Mouse (Mus musculus): ENCODE measurements around the gene Snrpe. TPM values are rescaled to one million over a fixed set of nuclear protein-coding genes. Genes with fewer than 3 reads are reported as not detected.

Snrpe gene
- 524 and 525 TPM in 2 replicates for polyA plus RNA-seq (2015; fragmentation: Nextera tagmentation; extraction: Ambion mirVana)

- peak within 1 kb of the TSS; percentile 51 for H3K4me2 ChIP-seq (replicated peaks)
- H3K27ac ChIP-seq (replicated peaks) = peak within 1 kb of the TSS; percentile 93
- 0% methylated on average over 73 of the region's 73 CpGs for WGBS
- H3K4me3 ChIP-seq (replicated peaks) = peak within 1 kb of the TSS; percentile 87
- H3K36me3 ChIP-seq = peaks cover 38% of the 10 kb centered on the region
- no peaks in the 10 kb centered on the region for H3K27me3 ChIP-seq
- ATAC-seq (ENCODE audit: insufficient number of reproducible peaks, low FRiP score, low TSS enrichment, low read depth) = peak; percentile 98
- H3K9ac ChIP-seq = peak within 1 kb of the TSS; percentile 91
- H3K9me3 ChIP-seq (replicated peaks) = no peaks in the 10 kb centered on the region
- H3K4me1 ChIP-seq = peaks cover 7% of the 10 kb centered on the region; the same call in 1 of the 2 replicates
Measured at GRCm38 (mm10) chr1:133609771-133610502, at the start of gene Snrpe. Snrpe (minus strand) TSS chr1:133610291.

DNA sequence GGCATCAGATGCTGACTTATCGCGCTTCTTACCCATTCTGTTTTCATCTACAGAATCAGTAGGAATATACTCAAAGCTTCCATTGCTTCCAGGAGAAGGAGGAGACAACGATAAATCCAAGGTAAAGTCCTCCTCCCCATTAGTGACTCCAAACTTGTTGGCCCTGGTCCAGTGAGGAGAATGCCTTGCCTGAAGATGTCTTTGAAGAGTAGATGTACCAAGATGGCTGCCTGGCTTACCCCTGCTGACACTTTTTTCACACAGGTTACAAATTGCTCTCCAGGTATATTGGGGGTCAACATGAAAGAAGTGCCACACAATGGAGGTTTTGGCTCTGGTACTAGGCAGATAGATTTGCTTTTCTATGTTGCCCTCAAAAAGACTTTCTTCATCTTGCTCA, 48.8 kb upstream of the Snrpe start:
- no peak for ATAC-seq (ENCODE audit: insufficient number of reproducible peaks, low FRiP score, low TSS enrichment, low read depth)
- no peaks in the 10 kb centered on the region for H3K9me3 ChIP-seq (replicated peaks)
- no peaks in the 10 kb centered on the region for H3K27me3 ChIP-seq
- H3K4me2 ChIP-seq (replicated peaks) = peak overlapping the region; percentile 73
- H3K9ac ChIP-seq = no peak overlapping the region
- peaks cover 24% of the 10 kb centered on the region; the same call in 1 of the 2 replicates for H3K36me3 ChIP-seq
- peaks cover 38% of the 10 kb centered on the region for H3K4me1 ChIP-seq
- peak overlapping the region; percentile 80 for H3K4me3 ChIP-seq (replicated peaks)
- WGBS = 62% methylated on average over 3 of the region's 3 CpGs
- no peak overlapping the region for H3K27ac ChIP-seq (replicated peaks)

DNA sequence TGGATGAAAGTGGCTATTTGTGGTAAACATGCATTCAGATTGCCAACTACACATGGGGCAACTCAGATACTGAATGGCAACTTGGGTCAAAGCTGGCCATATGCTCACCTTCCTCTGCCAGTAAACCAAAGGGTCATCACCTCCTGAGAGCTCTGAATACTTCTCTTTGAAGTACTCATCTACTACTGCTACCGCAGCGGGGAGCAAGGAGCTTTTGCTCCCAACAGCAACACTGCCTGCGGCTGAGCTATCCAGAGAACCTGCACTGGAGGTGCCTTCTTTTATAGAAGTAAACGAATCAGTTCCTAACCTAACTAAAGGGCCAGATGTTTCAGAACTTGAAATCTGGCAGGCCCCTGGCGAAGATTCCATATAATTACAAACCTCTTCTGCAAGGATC, 46.7 kb upstream of the Snrpe start:
- H3K9ac ChIP-seq = no peak overlapping the region
- H3K27me3 ChIP-seq = no peaks in the 10 kb centered on the region
- H3K27ac ChIP-seq (replicated peaks) = 0 out of 2 replicates have a peak overlapping the region, but pooled peaks have one; percentile 19
- no peak for ATAC-seq (ENCODE audit: insufficient number of reproducible peaks, low FRiP score, low TSS enrichment, low read depth)
- H3K4me2 ChIP-seq (replicated peaks) = 0 out of 2 replicates have a peak overlapping the region, but pooled peaks have one; percentile 4
- peaks cover 26% of the 10 kb centered on the region; the same call in 1 of the 2 replicates for H3K36me3 ChIP-seq
- H3K4me1 ChIP-seq = peaks cover 38% of the 10 kb centered on the region
- WGBS = 60% methylated on average over 5 of the region's 5 CpGs
- no peaks in the 10 kb centered on the region for H3K9me3 ChIP-seq (replicated peaks)
- no peak overlapping the region for H3K4me3 ChIP-seq (replicated peaks)

DNA sequence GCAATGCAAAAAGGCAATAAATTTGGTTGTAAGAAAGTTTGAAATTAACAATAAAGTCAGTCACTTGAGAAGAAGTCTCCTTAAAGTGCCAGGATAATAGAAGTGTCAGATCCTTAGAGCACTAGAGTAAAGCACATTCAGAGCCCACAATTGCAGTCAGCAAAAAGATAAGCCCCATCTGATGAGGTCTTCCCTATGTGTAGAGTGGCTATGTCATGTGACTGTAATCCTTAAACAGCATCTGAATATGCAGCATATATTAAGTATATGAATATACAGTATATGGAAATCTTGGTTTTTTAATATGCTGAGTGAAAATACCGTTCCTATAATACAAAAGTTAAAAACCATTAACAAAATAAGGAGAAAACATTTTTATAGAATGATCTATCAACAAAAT, 42.9 kb upstream of the Snrpe start:
- no peaks in the 10 kb centered on the region for H3K27me3 ChIP-seq
- no peak overlapping the region for H3K4me2 ChIP-seq (replicated peaks)
- no peak for ATAC-seq (ENCODE audit: insufficient number of reproducible peaks, low FRiP score, low TSS enrichment, low read depth)
- no peak overlapping the region for H3K27ac ChIP-seq (replicated peaks)
- no peaks in the 10 kb centered on the region for H3K9me3 ChIP-seq (replicated peaks)
- H3K4me3 ChIP-seq (replicated peaks) = no peak overlapping the region
- H3K9ac ChIP-seq = no peak overlapping the region
- H3K4me1 ChIP-seq = peaks cover 17% of the 10 kb centered on the region; the same call in 1 of the 2 replicates
- WGBS = 89% methylated on average over 1 of the region's 1 CpGs
- H3K36me3 ChIP-seq = peaks cover 17% of the 10 kb centered on the region; the same call in 1 of the 2 replicates

- Histone ChIP-seq H3K4me2 (replicated peaks) (no peak overlapping the region), H3K4me1 (no peaks in the 10 kb centered on the region), H3K36me3 (peaks cover 28% of the 10 kb centered on the region), H3K27me3 (no peaks in the 10 kb centered on the region), H3K4me3 (replicated peaks) (no peak overlapping the region), H3K9ac (no peak overlapping the region), H3K27ac (replicated peaks) (no peak overlapping the region), H3K9me3 (replicated peaks) (no peaks in the 10 kb centered on the region)
- 90% methylated on average over 7 of the region's 7 CpGs for WGBS
- no peak for ATAC-seq (ENCODE audit: insufficient number of reproducible peaks, low FRiP score, low TSS enrichment, low read depth)
Measured at GRCm38 (mm10) chr1:133650288-133651055, 40.4 kb upstream of the Snrpe start.

- Histone ChIP-seq H3K4me1 (no peaks in the 10 kb centered on the region), H3K27me3 (no peaks in the 10 kb centered on the region), H3K9me3 (replicated peaks) (no peaks in the 10 kb centered on the region), H3K4me2 (replicated peaks) (no peak overlapping the region), H3K27ac (replicated peaks) (no peak overlapping the region), H3K4me3 (replicated peaks) (no peak overlapping the region), H3K36me3 (peaks cover 66% of the 10 kb centered on the region), H3K9ac (no peak overlapping the region)
- WGBS = 95% methylated on average over 5 of the region's 5 CpGs
- no peak for ATAC-seq (ENCODE audit: insufficient number of reproducible peaks, low FRiP score, low TSS enrichment, low read depth)
Measured at GRCm38 (mm10) chr1:133645652-133646051, 35.6 kb upstream of the Snrpe start.

GRCm38 (mm10) chr1:133641163-133641562, 31.1 kb upstream of the Snrpe start:
- no peaks in the 10 kb centered on the region for H3K27me3 ChIP-seq
- 93% methylated on average over 2 of the region's 2 CpGs for WGBS
- H3K36me3 ChIP-seq = peaks cover 96% of the 10 kb centered on the region
- H3K4me1 ChIP-seq = no peaks in the 10 kb centered on the region
- H3K9ac ChIP-seq = no peak overlapping the region
- no peak overlapping the region for H3K27ac ChIP-seq (replicated peaks)
- H3K9me3 ChIP-seq (replicated peaks) = no peaks in the 10 kb centered on the region
- ATAC-seq (ENCODE audit: insufficient number of reproducible peaks, low FRiP score, low TSS enrichment, low read depth) = no peak
- no peak overlapping the region for H3K4me3 ChIP-seq (replicated peaks)
- no peak overlapping the region for H3K4me2 ChIP-seq (replicated peaks)

DNA sequence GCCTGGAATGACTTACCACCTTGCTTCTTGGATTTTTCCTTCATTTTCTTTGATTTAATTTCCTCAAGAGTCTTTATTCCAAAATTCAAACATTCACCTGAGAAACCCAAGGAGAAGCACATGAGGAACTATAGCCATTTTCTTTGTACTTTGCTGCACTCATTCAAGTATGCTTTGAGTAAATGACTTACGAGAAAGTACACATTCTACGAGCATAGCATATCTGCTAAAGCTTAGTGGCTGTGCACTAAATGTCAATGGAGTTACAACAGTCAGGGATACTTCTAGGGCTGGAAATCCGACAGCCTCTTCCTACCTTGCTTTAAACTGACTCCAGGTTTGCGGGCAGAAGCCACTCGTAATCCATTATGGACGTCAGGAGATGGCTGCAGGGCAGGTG, 28.4 kb upstream of the Snrpe start:
- ATAC-seq (ENCODE audit: insufficient number of reproducible peaks, low FRiP score, low TSS enrichment, low read depth) = no peak
- Histone ChIP-seq H3K27ac (replicated peaks) (no peak overlapping the region), H3K9ac (no peak overlapping the region), H3K4me1 (no peaks in the 10 kb centered on the region), H3K4me3 (replicated peaks) (no peak overlapping the region), H3K27me3 (no peaks in the 10 kb centered on the region), H3K36me3 (peaks cover 92% of the 10 kb centered on the region), H3K4me2 (replicated peaks) (no peak overlapping the region), H3K9me3 (replicated peaks) (no peaks in the 10 kb centered on the region)
- 78% methylated on average over 6 of the region's 6 CpGs for WGBS

- Histone ChIP-seq H3K27me3 (no peaks in the 10 kb centered on the region), H3K4me1 (no peaks in the 10 kb centered on the region), H3K4me3 (replicated peaks) (no peak overlapping the region), H3K9ac (no peak overlapping the region), H3K9me3 (replicated peaks) (no peaks in the 10 kb centered on the region), H3K4me2 (replicated peaks) (no peak overlapping the region), H3K27ac (replicated peaks) (no peak overlapping the region), H3K36me3 (peaks cover 86% of the 10 kb centered on the region)
- no peak for ATAC-seq (ENCODE audit: insufficient number of reproducible peaks, low FRiP score, low TSS enrichment, low read depth)
- WGBS = 84% methylated on average over 2 of the region's 2 CpGs
Measured at GRCm38 (mm10) chr1:133632168-133632567, 22.1 kb upstream of the Snrpe start.

DNA sequence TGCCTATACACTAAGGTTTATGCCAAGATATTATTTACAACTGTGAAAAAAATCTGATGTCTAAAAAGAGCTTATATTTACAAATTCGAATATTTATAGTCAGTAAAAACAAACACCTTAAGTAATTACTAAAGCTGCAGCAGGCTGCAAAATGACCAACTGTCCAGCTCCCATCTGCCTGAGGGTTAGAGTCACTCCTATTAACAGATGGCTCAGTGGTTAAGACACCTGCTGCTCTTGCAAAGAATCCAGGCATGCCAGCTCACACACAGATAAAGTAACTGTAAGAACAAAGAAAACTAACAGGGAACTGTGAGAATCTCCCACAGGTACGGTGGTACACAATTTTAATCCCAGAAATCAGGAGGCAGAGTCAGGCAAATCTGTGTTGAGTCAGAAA, 15.0 kb upstream of the Snrpe start:
- ATAC-seq (ENCODE audit: insufficient number of reproducible peaks, low FRiP score, low TSS enrichment, low read depth) = no peak
- Histone ChIP-seq H3K9me3 (replicated peaks) (no peaks in the 10 kb centered on the region), H3K9ac (no peak overlapping the region), H3K27me3 (no peaks in the 10 kb centered on the region), H3K4me2 (replicated peaks) (no peak overlapping the region), H3K4me1 (no peaks in the 10 kb centered on the region), H3K4me3 (replicated peaks) (no peak overlapping the region), H3K36me3 (peaks cover 83% of the 10 kb centered on the region), H3K27ac (replicated peaks) (no peak overlapping the region)
- 72% methylated on average over 2 of the region's 2 CpGs for WGBS

DNA sequence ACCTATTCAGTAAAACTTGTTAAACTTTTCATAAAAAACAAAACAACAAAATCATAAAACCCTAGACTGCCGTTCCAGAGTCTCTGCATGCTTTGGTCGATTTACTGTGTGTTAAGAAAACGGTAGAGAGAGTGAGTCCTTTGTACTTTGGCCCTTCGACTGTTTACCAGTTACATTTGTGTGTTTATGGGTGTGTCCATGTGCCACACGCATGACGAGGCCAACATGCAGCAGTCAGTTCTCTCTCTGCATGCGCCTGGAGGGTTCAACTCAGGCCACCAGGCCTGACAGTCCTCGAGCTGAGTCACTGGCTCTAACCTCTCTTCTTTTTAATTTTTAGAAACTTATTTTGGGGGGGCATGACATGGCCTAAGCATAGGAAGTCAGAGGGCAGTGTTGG, 8.2 kb upstream of the Snrpe start:
- no peak for ATAC-seq (ENCODE audit: insufficient number of reproducible peaks, low FRiP score, low TSS enrichment, low read depth)
- Histone ChIP-seq H3K9me3 (replicated peaks) (no peaks in the 10 kb centered on the region), H3K27ac (replicated peaks) (no peak overlapping the region), H3K36me3 (peaks cover 54% of the 10 kb centered on the region), H3K4me3 (replicated peaks) (no peak overlapping the region), H3K4me1 (no peaks in the 10 kb centered on the region), H3K4me2 (replicated peaks) (no peak overlapping the region), H3K9ac (no peak overlapping the region), H3K27me3 (no peaks in the 10 kb centered on the region)
- 72% methylated on average over 8 of the region's 8 CpGs for WGBS

Measured in embryonic facial prominence, embryonic 15.5 days (tissue).